Mouse (Mus musculus) liver (tissue): ENCODE data around the gene Galk1.
"Not testable (repeated sequence)": the region's sequence is repeated elsewhere in the genome, so short reads cannot be mapped to it uniquely, and the experiment has no call there.

ENCODE experiments used
- DNase-seq: peaks from one replicate; pipeline ENCODE4 v3.0.0-alpha.2; 2020; ENCODE audit warnings: mixed read lengths

The Galk1 gene

GRCm38 (mm10) chr11:116030088-116030897 lies 17.8 kb upstream of the Galk1 start, which contains the start of gene Unk:
TSS of gene Unk (plus strand) at chr11:116030322.
- peak; percentile 94 for DNase-seq

DNA sequence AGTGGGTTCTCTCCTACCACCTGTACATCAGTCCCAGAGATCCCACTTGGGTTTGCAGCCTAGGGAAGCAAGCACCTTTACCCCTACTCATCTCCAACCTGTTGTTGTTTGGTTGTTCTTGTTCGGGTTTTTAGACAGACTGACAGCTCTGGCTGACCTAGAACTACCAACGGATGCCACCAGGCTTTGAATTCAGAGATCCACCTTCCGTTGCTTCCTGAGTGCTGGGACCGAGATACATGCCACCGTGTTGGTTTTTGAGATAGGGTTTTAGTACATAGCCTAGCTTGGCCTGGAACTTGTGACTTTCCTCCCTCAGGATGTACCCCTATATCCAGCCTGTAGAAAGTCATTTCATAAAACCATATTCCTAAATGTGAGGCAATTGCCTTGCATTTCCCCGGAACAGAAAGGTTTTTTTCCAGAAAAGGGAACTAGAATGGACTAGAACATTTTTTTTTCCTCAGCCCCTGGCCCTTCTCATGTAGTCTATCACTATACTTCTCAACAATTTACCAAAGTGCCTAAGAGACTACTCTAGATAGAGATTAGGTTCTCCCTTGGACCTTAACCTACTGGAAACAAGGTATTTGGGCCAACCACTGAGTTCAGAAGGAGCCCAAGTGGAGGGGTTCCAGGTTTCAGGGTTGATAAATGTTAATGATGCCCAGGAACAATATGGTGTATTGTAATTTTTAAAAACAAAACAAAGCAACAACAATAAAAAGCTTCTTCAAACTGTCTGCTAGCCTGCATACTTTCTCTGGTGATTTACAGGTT lies 16.8 kb upstream of the Galk1 start:
- DNase-seq, result no peak

- no peak for DNase-seq
Observed at GRCm38 (mm10) chr11:116028177-116028865, 15.8 kb upstream of the Galk1 start.

- no peak for DNase-seq
Observed at GRCm38 (mm10) chr11:116027756-116028155, 15.2 kb upstream of the Galk1 start, which contains the start of gene H3f3b. TSS of gene H3f3b (minus strand) at chr11:116027962.

- no peak for DNase-seq
Observed at GRCm38 (mm10) chr11:116025056-116025845, 12.7 kb upstream of the Galk1 start.

DNA sequence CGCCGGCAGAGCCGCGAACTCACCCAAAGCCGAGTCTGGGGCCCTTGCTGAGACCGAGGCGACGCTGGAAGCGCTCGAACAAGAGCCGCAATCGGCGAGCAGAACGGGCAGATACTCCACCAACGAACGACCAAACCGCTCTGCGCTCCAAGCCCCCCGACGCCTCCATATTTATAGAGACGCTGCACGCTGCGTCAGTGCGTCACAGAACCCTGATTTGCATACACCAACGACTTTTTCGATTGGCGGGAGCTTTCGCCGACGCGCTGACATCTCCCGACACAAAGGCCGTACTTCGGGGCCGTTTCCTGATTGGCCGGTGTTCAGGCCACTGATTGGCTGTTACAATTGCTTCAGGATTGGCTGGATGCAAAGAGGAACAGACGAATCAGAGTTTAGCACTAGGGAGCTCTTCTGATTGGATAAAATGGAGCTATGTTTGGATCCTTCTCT lies 11.9 kb upstream of the Galk1 start:
- peak; percentile 97 for DNase-seq

- peak; percentile 87 for DNase-seq
Observed at GRCm38 (mm10) chr11:116023771-116024355, 11.3 kb upstream of the Galk1 start.

GRCm38 (mm10) chr11:116023074-116023770 lies 10.7 kb upstream of the Galk1 start:
- peak; percentile 46 for DNase-seq

DNA sequence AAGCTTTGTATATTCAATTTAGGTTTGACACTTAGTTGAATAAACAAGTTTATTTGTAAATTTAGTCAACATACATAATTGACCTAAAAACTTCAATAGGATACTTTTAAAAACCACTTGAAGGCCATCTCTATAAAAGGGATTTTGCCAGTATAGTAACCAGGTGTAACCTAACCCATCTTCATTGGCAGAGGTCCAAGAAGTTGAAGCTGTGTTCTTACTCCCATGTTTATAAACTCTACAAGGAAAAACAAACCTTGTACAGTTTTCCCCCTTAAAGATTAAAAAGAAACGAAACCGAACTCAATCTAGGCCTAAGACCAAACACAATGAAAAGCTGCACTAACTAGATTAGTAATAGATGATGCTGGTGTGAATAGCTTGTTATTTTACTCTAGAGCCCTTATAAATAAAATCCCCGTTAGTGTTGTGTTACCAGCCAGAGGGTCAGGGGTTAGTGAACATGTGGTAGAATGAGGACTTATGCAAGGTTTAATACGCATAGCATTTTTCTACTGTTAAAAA lies 9.8 kb upstream of the Galk1 start:
- no peak for DNase-seq

- DNase-seq, result no peak
Observed at GRCm38 (mm10) chr11:116021328-116022220, 9.1 kb upstream of the Galk1 start.

DNA sequence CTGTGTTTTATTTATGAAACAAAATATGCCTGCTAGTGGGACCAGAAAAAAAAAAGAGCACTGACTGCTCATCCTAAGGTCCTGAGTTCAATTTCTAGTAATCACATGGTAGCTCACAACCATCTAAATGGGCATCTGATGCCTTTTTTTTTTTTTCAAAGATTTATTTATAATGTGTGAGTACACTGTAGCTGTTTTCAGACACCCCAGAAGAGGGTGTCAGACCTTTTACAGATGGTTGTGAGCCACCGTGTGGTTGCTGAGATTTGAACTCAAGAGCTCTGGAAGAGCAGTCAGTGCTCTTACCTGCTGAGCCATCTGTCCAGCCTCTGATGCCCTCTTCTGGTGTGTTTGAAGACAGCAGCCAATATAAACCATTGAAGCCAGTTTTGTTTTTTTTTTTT lies 8.0 kb upstream of the Galk1 start:
- DNase-seq, result no peak

GRCm38 (mm10) chr11:116019976-116020411 lies 7.5 kb upstream of the Galk1 start:
- no peak for DNase-seq

GRCm38 (mm10) chr11:116019360-116019791 lies 6.9 kb upstream of the Galk1 start:
- DNase-seq, result no peak

DNA sequence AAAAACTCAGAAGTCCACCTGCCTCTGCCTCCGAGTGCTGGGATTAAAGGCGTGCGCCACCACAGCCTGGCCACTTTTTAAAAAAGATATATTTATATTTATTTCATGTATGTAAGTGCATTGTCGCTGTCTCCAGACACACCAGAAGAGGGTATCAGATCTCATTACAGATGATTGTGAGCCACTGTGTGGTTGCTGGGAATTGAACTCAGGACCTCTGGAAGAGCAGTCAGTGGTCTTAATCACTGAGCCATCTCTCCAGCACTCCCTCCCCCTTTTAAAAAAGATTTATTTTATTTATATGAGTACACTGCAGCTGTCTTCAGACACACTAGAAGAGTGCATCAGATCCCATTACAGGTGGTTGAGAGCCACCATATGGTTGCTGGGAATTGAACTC lies 6.3 kb upstream of the Galk1 start:
- not testable (repeated sequence) for DNase-seq

DNA sequence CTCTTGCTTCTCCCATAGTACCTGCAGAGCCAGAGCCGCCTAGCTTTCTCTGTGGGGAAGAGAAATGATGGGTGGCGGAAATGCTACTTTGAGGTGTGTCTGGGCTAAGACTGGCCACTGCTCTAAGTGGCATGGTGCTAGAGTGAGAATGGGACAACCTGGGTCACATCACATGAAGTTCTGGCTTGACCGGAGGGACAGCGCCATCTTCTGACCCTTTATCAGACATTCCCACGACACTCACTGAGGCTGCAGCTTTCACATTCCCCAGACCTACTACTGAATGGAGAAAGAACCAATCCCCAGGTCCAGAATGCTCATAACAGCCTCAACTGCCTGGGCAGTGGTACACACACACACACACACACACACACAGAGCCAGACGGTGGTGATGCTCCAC lies 5.6 kb upstream of the Galk1 start:
- peak; percentile 50 for DNase-seq

GRCm38 (mm10) chr11:116014821-116015220 lies 2.3 kb upstream of the Galk1 start:
- no peak for DNase-seq

DNA sequence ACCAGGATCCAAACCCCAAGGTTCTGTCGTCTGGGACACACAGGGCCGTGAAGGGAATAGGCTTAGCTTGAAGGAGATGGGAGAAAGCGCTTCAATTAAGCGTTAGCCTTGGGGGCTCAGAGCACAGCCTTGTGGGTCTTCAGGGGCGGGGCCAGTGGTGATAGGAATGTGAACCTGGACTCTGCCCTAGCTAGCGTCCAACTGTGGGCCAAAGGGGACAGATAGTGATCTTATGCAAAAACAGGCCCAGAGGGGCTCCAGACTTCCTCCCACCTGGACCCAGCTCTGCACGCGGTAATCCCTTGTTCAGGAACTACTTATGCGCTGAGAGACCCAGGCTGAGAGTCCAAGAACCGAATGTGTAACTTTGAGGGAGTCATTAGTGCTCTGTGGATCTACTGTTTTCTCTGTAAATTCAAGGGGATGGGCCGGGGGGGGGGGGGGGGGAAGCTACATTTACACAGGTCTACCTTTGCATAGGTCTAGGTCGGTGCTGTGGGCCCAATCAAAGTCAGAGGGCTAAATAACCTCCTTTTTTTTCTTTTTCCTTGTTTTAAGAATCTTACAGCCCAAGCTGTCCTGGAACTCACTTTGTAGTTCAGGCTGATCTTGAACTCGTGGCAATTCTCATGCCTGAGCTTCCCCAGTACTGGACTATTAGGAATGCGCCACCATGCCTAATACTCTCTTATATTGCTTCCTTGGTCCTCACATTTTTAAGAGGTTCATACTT lies 824 bp downstream of the Galk1 start:
- peak; percentile 51 for DNase-seq

DNA sequence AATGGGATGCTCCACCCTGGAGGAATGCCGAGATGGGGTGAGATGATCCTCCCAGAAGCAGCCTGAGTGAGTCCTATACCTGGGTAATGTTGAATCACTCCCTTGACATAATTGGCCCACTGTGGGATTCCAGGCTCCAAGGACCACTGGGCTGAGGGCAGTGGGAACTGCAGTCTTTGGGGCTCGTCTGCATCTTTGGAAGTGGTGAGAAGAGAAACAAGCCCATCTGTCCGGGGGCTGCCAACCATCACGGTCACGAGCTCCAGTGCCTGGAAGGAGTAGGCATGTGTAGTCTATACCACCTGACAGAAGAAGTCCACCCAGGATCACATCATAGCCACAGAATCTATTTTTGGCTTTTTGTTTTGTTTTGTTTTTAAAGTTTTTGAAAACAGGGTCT lies 1.6 kb downstream of the Galk1 start:
- DNase-seq, result no peak

DNA sequence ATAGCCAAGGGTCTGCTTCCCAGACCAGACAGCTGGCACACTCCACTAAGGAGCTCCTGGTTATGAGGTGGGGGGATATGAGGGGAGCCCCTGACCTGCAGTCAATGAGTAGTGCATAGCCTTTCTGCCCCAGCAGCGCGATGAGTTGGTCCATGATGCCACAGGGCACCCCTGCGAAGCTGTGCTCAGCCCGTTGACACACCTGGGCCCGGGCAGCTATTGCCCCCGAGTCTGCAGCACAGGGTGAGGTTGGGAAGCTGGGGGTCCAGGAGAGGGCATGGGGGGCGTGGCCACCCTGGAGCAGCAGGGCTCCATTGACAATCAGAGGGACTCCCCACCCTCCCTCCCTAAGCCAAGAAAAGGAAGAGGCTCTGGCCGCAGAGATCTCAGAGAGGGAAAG lies 2.4 kb downstream of the Galk1 start:
- no peak for DNase-seq
